Comparison of ENCODE assay signal across 9 mouse cellular contexts in the genomic region with DNA sequence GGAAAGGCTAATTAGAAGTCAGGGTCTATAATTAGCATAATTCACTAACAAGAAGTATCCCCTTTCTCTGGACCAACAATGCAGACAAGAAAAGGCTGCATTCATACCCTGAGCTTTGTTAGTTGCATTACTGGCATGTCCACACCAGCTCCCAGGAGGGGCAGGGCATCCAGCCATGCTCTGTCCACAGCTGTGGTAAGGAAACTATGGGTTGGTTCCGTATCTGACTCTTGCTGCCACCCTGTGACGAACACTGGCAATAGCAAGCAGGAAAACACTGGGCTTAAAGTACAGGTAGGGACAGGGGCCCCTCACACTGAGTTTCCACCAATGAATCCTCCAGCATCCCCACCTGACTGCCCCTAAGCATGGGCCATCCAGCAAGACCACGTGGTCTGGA. TPM values are rescaled to one million over a fixed set of nuclear protein-coding genes. Genes with fewer than 3 reads are reported as not detected.
A peak's percentile ranks its signal among the peaks of the same experiment; 100 is the strongest.
DNase-seq lines count a peak whose midpoint lies in the region; ATAC-seq and TF ChIP-seq lines count a peak whose summit lies in the region.
"Had no signal": no experiment of that assay in that cellular context is flagged by ENCODE, and none has a peak within 500 bp of the region (broad histone marks: within the 10 kb centered on the region; RNA-seq: fewer than 3 reads in every experiment).

No protein-coding gene starts in this region.

- H3K36me3 ChIP-seq in embryonic facial prominence, embryonic 15.5 days, result no peaks in the 10 kb centered on the region
- no peaks in the 10 kb centered on the region for H3K36me3 ChIP-seq in kidney, adult 2 months (ENCODE audit: control insufficient read depth, insufficient read depth, low read length)
- no peaks in the 10 kb centered on the region for H3K36me3 ChIP-seq in neural tube, embryonic 12.5 days
- H3K36me3 ChIP-seq: heart, embryonic 15.5 days had no signal

- H3K27ac ChIP-seq in embryonic facial prominence, embryonic 15.5 days (replicated peaks), result no peak overlapping the region
- H3K27ac ChIP-seq in kidney, adult 2 months (ENCODE audit: insufficient read depth, low read depth, low read length), result no peak overlapping the region
- H3K27ac ChIP-seq in neural tube, embryonic 12.5 days, result no peak overlapping the region
- H3K27ac ChIP-seq: heart, embryonic 15.5 days had no signal

- 4% methylated on average over 3 of the region's 3 CpGs for WGBS in embryonic facial prominence, embryonic 15.5 days
- 4% methylated on average over 3 of the region's 3 CpGs for WGBS in kidney, adult 2 months
- WGBS in neural tube, embryonic 12.5 days, result 14% methylated on average over 3 of the region's 3 CpGs

- H3K4me1 ChIP-seq in embryonic facial prominence, embryonic 15.5 days, result peaks cover 9% of the 10 kb centered on the region; the same call in 1 of the 2 replicates
- no peaks in the 10 kb centered on the region for H3K4me1 ChIP-seq in kidney, adult 2 months (ENCODE audit: control insufficient read depth, insufficient read depth, low read length)
- H3K4me1 ChIP-seq in neural tube, embryonic 12.5 days, result no peaks in the 10 kb centered on the region
- H3K4me1 ChIP-seq: heart, embryonic 15.5 days had no signal

- H3K4me2 ChIP-seq in embryonic facial prominence, embryonic 15.5 days (replicated peaks), result no peak overlapping the region
- no peak overlapping the region for H3K4me2 ChIP-seq in neural tube, embryonic 12.5 days (replicated peaks)
- H3K4me2 ChIP-seq: heart, embryonic 15.5 days had no signal

- peak; percentile 60 for TF ChIP-seq CTCF in kidney, adult 2 months (conservative IDR thresholded peaks at IDR 0.05; ENCODE audit: insufficient read depth, insufficient read length, low read depth, low read length)

- H3K4me3 ChIP-seq in embryonic facial prominence, embryonic 15.5 days (replicated peaks), result no peak overlapping the region
- H3K4me3 ChIP-seq in kidney, adult 2 months (ENCODE audit: insufficient read depth, low read depth, low read length), result no peak overlapping the region
- no peak overlapping the region for H3K4me3 ChIP-seq in neural tube, embryonic 12.5 days
- H3K4me3 ChIP-seq: heart, embryonic 15.5 days had no signal

- no peaks in the 10 kb centered on the region for H3K27me3 ChIP-seq in embryonic facial prominence, embryonic 15.5 days
- H3K27me3 ChIP-seq in kidney, adult 2 months (replicated peaks; ENCODE audit: control insufficient read depth, insufficient read depth, low read length), result no peaks in the 10 kb centered on the region
- H3K27me3 ChIP-seq in neural tube, embryonic 12.5 days (replicated peaks), result no peaks in the 10 kb centered on the region

- TF ChIP-seq POLR2A in kidney, adult 2 months (IDR thresholded peaks at IDR 0.05; ENCODE audit: low read depth, low read length), result no peak

- DNase-seq in gastrocnemius, postnatal 25 days, result peak; percentile 8
- no peak for DNase-seq in gastrocnemius, postnatal 14 days
- peak; percentile 52 for DNase-seq in adrenal gland, postnatal 25 days
- DNase-seq in kidney, adult 2 months, result peak; percentile 32
- peak; percentile 57 to 74 for DNase-seq in left cerebral cortex, postnatal 25 days (ENCODE audit: low spot score in 2 of 2)
- DNase-seq in c-Kit-positive CD71-positive TER-119-positive erythroid progenitor cells, embryonic 14.5 days (ENCODE audit: low spot score), result no peak

- ATAC-seq in embryonic facial prominence, embryonic 15.5 days (ENCODE audit: insufficient number of reproducible peaks, low FRiP score, low TSS enrichment, low read depth), result peak; percentile 34; the same call in 1 of the 2 replicates
- ATAC-seq in neural tube, embryonic 12.5 days (ENCODE audit: low FRiP score, low read depth), result 0 out of 2 replicates have a peak, but pooled peaks have one; percentile 33

- H3K9me3 ChIP-seq in embryonic facial prominence, embryonic 15.5 days (replicated peaks), result no peaks in the 10 kb centered on the region
- no peaks in the 10 kb centered on the region for H3K9me3 ChIP-seq in neural tube, embryonic 12.5 days
- H3K9me3 ChIP-seq: heart, embryonic 15.5 days had no signal

- no peak overlapping the region for H3K9ac ChIP-seq in embryonic facial prominence, embryonic 15.5 days
- no peak overlapping the region for H3K9ac ChIP-seq in neural tube, embryonic 12.5 days
- H3K9ac ChIP-seq: heart, embryonic 15.5 days had no signal

- intact Hi-C loops in gastrocnemius, postnatal 14 days (cut with DNase I; ENCODE audit: low total_unique reads), result no loop called here
- intact Hi-C loops in left cerebral cortex, postnatal 25 days (cut with DNase I), result no loop called here

RNA-seq across cellular contexts. Expression of gene Cacna2d3, which starts 25.5 kb away (rescaled TPM):
- total RNA-seq in gastrocnemius, postnatal 25 days (2021), result 1 to 10 TPM in 1 of 2 experiments, under 1 TPM in 1; 0.56 to 1.2 TPM
- 1 to 10 TPM in 1 of 2 experiments, under 1 TPM in 1; 0.62 to 1.7 TPM for total RNA-seq in gastrocnemius, postnatal 14 days (2021)
- 3.7 and 6.0 TPM in 2 replicates for total RNA-seq in adrenal gland, postnatal 25 days (2021)
- 37.5 and 41.0 TPM in 2 replicates for polyA plus RNA-seq in embryonic facial prominence, embryonic 15.5 days (2015; fragmentation: Nextera tagmentation; extraction: Ambion mirVana)
- polyA plus RNA-seq in kidney, adult 2 months (2012; rRNA removed), result 0.14 and 0.22 TPM in 2 replicates
- total RNA-seq in left cerebral cortex, postnatal 25 days (2021), result 100 to 1,000 TPM; 116 to 137 TPM
- polyA plus RNA-seq in neural tube, embryonic 12.5 days (2016; fragmentation: Nextera tagmentation; extraction: Ambion mirVana), result 34.6 and 36.9 TPM in 2 replicates

Comparison
In these comparisons a context has a peak if more than half of its experiments do, and no peak if none do; other contexts are left out.
1. DNase-seq: peak in gastrocnemius, postnatal 25 days (single experiment), adrenal gland, postnatal 25 days (single experiment), kidney, adult 2 months (single experiment) and left cerebral cortex, postnatal 25 days (2 of 2); none in gastrocnemius, postnatal 14 days (single experiment) and c-Kit-positive CD71-positive TER-119-positive erythroid progenitor cells, embryonic 14.5 days (single experiment).
2. RNA of gene Cacna2d3, which starts 25.5 kb away (total RNA-seq): 116 to 137 TPM in left cerebral cortex, postnatal 25 days; 3.7 to 6.0 TPM in adrenal gland, postnatal 25 days, 0.62 to 1.7 TPM in gastrocnemius, postnatal 14 days and 0.56 to 1.2 TPM in gastrocnemius, postnatal 25 days; every median in the first group is over 10 times any median in the second.